Mouse (Mus musculus) kidney, postnatal 36 days (tissue): ENCODE data around the gene Kcnj11.

ENCODE experiments used
- DNase-seq, 2 experiments: peaks; one replicate each; pipeline ENCODE4 v3.0.0; 2021 to 2022; ENCODE audit warnings: mixed read lengths in 2 of 2

Kcnj11 gene

DNA sequence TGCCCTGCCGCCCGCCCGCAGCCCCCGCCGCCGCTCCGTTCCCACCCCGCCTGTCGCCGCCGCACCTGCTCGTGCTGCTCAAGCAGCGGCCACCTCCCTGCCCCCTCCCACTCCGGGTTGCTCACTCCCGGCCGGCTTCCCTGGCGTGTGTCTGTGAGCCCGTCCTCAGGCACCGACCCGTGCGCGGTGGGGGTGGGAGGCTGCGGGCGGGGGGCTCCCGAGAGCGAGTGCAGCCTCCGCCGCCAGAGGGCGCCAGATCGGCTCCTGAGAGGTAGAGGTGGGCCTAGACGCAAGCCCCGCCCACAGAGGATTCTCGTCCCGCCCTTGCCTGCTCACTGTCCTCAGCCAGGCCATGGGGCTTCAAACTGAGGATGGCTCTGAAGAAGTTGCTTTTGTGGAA, at the start of gene Kcnj11:
Kcnj11 (minus strand) TSS at position 202 of the 400 bp plus-strand sequence.
- peak; percentile 66 to 89 for DNase-seq

DNA sequence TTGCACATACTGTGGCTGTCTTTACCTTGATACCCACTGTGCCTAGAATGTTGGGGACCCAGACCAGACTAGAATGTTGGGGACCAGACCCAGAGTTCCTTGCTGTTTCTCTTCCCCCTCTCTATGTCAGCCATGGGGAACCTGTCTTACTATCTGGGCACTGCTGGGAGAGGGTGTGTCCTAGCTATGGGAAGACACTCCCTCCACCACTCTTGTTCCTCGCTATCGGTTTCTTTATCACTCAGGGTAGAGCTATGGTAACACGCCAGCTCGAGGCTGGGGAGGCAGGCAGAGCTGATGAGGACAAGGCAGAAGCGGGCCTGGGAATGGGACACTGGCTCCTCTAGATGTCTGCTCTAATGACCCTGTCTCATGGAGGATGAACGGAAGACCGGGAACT, 46.9 kb upstream of the Kcnj11 start:
- no peak for DNase-seq

DNA sequence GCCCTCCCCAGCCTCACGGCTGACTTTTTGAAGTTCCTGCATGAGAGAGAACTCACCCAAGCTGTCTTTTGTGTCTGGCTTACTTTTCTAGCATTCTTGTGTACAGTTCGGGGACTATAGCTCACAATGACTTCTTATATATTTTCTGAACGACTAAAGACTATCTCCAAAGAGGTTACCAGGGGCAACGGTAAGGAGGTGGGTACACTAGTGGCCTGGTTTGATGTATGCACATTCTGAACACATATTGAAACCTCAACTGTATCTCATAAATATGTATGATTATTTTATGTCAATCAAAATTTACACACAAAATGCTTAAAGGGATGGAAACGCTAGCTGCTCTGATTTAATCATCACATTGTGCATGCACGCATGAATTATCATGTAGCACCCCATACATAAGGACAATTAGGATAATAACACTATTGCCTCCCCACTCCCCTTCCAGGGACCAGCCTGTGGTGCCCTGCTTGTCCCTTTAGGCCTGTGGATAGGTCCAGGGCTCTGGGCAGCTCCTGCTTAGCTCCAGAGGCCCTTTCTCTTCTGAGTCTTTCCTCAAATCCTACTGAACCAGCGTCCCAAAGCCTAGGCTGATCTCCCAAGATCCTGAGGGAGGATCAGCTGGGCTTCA, 46.2 kb upstream of the Kcnj11 start:
- no peak for DNase-seq

DNA sequence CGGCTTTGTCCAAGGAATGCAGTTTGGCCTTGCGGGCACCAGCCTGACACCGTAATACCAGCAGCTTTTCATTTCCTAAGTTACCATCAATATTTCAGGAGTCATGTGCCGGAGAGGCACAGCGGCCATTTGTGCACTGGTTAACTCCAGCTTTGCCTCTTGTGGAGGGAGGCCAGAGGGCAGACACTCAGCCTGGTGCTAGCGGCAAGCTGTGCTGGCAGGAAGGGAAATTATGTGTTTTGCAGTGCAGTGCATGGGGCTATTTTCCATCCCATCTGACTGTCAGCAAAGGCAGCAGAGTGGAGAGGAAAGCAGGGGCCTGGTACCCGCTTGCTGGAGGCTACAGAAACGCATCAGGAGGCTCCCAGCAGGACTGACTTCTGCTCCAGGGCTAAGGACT, 43.5 kb upstream of the Kcnj11 start:
- no peak for DNase-seq

DNA sequence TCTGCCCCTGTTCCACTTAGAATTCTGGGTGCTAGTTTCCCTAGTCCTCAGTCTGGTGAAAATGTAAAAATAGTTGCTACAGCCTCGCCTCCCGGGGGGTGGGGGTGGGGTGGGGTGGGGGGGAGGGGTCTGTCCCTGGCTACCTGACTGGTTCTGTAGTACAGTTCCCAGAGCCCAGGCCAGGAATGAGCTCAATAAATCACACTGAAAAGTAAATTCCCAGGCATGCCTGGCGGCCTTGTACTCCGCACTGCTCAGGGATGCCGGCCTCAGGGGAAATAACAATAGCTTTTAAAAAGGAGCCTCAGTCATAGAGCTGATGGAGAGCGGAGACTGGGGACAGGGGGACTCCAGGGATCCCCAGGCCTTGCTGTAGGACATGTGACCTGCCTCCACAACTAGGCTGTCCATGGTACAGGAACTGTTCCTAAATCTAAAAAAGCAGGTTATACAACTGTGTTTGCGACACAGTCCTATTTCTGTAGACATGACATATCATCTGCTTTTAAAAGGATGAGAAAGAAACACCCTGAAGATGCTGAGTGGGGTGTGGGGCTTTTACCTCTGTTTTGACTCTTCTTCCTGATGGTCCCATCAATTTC, 37.9 kb upstream of the Kcnj11 start:
- no peak for DNase-seq

DNA sequence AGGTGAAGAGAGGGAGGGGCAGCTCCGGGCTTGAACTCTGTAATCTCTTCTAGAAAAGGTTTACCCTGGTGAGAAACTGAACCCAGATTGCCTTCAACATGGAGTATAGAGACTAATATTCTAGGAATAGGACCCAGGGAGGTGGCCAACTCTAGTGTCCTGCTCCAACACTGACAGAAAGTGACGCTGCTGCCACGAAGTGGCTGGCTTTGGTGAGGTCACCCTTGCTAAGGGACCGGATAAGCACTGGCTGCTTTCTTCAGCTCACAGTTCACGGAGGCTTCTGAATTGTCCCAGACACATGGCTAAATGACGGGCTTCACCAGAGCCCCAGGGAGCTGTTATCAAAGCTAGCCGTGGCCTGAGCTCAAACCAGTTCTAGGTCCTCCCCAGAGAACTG, 33.3 kb upstream of the Kcnj11 start:
- no peak for DNase-seq

DNA sequence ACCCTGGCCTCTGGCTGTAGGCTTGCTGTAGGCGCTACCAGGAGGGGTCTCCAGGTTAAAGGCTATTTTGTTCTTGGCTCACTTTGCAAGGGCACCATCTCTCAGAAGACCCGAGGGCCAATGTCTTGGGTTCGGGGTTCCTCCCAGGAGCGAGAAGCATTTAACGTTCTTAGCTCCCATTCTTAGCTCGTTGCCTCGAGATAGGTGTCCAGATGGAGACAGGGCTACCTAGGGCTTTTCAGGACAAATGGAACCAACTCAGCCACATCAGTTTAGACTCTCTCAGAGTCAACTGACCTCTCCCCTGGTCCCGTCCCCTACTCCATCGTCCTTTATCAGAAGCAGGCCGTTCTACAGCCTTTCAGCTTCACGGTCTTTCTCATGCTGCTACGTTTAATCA, 31.7 kb upstream of the Kcnj11 start:
- no peak for DNase-seq

DNA sequence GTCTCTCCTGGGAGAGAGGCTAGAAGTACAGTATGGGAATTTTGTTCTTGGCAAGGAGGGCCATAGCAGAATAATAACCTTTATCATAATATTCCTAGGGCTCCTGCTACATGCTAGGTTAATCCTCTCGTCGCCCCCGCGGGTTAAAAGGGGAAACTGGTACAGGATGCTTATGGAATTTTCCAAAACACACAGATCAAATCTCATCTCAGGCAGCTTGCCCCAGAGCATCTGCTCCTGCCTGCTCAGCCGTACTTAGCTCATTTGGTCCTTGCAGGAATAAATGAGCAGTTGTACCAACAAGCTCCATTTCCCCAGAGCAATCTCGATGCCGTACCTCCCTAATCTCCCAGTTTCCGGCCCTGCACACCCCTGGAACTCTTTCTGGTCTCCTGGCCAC, 31.2 kb upstream of the Kcnj11 start:
- DNase-seq = no peak

DNA sequence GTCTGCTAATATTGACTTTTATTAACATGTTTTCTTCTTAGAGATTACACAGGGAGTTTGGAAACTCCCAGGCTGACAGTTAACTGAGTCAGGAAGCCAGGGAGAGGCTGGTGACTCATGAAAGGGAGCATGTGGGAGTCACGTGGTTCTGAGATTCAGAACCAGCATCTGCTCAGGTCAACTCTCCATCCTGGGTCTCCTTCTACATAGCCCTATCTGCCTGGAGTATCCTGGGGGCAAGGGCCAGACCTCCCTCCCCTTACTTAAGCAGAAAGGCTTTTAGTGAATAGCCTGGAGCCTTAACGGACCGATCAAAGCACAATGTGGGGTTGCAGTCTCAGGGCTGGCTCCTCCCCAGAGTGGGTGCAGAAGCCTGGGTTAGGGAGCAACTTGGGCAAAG, 30.7 kb upstream of the Kcnj11 start:
- no peak for DNase-seq

DNA sequence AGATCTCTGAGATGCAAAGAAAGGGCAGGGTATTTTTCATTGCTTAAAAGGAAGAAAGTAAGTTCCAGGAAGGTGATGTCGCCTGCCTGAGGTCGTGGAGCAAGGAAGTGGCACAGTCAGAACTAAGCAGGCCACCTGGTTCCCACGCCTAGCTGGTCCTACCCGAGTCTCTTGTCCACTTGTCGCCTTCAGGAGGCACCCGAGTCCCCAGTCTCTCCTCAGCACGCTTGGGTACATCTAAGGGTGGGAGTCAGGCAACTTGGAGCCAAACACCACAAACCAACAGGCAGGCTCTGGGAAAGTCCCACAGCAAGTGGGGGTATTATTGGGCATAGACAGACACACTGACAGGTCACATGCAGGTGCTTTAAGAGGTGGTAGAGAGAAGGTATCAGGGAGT, 30.2 kb upstream of the Kcnj11 start:
- DNase-seq = no peak

DNA sequence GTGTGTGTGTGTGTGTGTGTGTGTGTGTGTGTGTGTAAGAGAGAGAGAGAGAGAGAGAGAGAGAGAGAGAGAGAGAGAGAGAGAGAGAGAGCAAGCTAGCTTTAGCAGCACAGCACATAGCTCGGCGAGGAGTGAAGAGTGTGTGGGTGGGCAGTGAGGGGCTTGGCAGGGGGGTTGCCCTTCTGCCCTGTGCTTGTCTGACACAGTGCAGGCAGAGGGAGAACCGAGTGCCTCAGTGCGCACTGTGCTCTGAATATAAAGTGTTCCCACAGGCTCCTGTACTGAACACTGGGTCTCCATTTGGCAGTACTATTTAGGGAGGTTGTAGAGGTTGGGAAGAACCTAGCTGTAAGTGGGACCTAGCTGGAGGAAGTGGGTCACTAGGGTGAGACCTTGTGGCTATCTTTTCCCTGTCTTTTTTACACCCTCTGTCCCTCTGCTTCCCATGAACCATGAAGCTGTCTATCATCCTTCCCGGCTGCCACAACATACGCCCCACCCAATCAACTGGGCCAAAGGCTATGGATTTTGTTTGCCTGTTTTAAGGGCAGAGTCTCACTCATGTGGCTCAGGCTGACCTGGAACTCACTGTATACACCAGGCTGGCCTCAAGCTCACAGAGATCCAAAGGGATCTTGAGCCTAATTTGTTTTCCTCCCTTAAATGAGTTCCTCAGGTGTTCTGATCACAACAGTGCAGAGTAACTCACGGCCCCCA, 29.1 kb upstream of the Kcnj11 start:
- no peak for DNase-seq

DNA sequence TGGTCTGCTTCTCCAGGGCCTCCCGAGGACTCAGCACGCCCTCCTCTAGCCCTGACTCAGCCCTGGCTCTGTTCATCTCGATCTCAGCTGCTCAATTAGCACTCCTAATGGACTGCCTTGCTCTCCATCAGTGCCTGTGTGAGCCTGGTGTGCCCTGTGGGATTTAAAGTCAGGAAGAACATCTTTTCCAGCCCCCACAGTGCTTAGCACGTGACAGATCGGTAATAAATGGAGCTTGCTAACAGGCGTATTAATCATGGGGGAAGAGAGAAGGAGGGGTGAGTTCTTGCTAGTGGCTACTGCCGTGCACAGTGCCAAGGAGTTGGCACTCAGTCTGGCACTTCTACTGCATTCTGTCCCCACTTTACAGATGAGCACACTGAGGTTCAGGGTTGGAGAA, 27.6 kb upstream of the Kcnj11 start:
- no peak for DNase-seq

DNA sequence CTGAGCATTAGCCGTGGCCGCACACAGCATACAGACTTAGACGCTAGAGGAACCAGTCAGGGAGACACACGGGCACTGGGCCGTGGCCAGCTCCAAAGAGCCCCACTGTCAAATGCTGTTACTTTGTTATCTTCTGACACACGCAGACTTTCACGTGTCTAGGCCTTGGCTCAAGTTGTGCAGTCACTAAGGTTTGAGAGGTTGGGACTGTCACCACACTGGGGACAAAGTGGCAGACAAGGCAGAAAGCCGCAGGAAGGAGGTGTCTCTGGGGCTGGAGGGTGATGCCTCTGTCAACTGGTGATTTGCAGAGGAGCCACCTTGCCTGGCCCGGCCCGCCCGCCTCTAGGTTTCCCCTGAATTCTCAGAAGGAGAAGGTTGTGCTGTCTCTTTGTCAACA, 24.8 kb upstream of the Kcnj11 start:
- DNase-seq = no peak

DNA sequence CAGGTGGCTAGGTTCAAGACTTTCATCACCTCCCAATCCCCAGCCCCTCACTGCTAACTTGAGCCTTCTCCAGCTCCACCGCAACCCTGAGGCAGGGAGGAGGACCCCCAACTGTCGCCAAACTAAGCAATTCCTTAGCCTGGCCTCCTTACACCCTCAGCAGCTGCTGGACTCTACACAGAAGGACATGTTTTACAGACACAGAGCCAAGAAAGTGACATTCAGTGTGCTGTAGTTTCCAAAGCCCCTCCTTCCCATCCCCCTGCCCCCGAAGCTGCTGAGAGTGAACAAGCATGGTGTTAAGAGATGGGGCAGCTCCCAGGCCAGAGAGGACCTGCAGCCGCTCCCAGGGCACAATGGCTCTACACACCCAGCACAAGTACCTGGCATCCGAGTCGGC, 23.9 kb upstream of the Kcnj11 start:
- DNase-seq = no peak

DNA sequence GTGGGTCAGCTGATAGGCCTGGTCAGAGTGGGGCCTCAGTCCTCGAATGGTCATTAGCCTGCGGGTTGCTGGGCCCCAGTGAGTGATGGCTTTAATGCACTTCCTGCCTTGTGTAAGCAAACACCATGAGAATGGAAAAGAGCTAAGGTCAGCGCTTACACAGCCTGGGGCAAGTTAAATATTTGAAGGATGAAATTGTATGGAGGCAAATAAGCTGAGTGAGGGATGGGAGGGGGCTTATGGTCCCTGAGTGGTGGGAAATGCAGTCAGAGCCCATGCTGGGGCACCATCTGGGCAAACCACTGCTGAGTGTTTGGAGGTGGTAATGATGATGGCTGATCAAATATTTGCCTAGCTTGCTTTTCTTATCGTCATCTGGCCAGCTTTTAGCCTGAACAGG, 22.4 kb upstream of the Kcnj11 start:
- no peak for DNase-seq

DNA sequence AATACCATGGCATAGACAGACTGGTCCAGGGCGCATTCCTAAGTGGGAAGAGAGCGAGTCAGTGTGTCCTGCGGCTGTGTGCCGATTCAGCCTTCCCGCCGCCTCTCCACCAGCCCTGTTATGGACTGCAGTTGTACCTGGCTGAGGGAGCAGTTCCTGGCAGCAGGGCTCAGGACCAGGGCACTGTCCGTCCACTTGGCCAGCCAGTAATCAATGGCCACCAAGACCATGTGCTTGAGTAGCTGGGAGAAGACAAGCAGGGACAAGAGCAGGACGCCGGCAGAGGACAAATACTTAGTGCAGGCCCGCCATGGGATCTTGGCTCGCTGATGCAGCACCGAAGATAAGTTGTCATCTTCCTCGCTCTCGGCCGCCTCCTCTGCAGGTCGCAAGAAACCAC, 16.5 kb upstream of the Kcnj11 start:
- no peak for DNase-seq

DNA sequence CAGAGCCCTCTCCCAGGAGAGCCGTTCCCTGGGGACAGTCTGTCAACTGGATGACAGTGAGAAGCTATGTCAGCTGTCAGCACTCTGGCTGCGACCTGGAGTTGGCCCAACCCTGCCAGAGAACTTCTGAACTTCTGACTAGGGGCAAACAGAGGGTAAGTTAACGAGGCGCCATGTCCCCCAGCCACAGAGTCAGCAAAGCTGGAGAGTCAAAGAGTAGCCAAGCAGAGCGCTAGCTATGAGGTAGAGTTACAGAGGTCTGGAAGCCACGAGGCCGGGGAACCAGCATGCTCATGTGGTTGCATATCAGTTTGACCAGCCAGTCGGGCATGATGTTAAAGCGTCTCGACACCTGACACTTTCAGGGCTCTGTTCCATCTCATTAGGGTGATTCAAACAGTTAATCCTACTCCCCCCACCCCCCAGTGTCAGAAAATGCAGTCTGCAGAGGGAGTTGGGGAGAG, 15.6 kb upstream of the Kcnj11 start:
- DNase-seq = no peak

DNA sequence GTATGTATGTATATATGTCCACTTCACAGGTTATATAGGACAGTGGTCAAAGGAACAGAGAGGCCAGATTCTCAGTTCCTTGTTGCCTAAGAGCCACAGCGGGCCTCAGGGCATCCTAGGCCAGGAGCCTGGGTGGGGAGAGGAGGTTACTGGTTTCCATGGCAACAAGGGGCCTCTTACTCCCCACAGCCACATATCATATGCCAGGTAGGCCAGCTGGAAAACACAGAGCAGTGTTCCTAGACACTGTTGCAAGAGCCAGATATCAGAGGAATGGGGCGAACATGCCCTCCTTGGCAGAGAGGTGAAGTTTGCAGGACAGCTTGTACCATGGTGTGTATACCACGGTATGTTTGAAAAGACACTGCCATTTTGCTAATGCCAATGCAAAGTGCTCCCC, 12.9 kb upstream of the Kcnj11 start:
- no peak for DNase-seq

DNA sequence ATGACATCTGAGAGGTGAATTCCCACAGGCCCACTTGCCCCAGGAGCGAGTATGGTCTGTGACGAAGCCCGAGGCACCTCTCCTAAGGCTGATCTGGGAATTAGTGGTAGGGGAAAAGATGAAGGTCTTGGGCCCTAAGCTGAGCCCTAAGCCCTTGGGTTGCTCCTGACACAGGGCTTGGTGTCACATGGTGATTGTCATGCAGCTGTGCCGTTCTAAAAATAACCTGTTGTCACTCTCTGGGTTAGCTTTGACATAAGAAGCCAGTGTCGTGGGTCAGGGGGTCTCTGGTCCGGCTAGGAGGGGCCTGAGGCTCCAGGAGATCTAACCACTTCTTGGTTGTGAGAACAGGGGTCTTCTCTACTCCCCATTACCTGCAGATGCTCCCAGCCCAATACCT, 11.4 kb upstream of the Kcnj11 start:
- DNase-seq = no peak

DNA sequence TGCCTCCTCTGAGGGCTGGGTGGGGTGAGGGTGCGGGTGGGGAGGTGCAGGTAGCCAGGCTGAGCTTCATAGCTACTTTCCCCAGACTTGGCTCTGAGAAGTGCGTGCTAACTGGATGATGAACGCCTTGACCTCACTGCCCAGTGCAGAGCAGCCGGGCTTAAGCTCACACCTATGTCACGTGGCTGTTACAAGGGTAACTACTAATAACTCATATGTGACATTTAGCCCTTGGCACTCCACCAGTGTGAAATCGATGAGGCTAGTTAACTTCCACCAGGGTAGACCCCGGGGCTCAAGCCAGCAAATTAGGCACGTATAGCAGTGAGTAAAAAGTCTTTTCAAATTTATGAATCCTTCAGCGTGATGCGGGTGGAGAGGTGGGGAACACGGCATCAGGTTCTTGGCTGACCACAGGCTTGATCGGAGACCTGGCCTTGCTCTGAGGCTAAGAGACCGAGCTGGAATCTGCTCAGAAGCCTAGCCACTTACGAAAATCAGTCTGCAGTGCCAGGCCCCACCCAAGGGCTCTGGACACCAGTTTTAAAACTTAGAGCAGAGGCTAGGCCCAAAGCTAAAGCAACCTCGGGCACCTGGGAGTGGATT, 10.8 kb upstream of the Kcnj11 start:
- DNase-seq = no peak

DNA sequence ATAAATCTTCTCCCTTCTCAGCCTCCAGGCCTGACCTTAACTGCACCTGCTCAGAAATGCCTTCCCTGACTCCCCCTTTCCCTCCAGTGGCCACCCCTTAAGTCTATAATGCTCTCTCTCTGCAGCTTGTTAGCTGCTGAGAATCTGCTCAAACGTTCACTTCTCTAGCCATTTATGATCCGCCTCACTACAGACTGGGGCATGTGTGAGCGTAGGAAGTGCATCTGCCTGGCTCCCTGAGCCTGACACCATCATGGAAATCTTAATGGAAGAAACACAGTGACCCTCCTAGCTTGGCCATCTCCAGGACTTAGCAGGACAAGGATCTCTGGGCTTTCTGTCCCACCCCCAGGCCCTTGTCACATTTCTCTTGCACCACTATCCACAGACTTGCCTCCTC, 9.5 kb upstream of the Kcnj11 start:
- DNase-seq = no peak

DNA sequence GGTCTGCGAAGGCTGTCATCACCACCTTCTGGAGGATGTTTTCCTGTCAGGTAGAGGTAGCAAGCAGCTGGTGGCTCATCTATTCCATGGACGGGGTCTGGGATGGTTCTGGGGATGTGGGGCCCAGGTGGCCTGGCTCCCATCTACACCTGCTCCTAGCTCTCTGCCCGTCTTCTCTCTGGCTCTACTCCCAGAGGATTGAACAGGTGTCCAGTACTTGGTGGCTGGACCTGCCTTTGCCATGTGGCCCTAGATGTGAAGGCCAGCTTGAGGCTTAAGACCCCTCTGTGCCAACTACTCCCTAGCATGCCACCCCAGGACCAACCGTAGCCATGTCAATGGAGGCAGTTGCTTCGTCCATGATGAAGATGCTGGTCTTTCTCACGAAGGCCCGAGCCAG, 4.9 kb upstream of the Kcnj11 start:
- DNase-seq = no peak

DNA sequence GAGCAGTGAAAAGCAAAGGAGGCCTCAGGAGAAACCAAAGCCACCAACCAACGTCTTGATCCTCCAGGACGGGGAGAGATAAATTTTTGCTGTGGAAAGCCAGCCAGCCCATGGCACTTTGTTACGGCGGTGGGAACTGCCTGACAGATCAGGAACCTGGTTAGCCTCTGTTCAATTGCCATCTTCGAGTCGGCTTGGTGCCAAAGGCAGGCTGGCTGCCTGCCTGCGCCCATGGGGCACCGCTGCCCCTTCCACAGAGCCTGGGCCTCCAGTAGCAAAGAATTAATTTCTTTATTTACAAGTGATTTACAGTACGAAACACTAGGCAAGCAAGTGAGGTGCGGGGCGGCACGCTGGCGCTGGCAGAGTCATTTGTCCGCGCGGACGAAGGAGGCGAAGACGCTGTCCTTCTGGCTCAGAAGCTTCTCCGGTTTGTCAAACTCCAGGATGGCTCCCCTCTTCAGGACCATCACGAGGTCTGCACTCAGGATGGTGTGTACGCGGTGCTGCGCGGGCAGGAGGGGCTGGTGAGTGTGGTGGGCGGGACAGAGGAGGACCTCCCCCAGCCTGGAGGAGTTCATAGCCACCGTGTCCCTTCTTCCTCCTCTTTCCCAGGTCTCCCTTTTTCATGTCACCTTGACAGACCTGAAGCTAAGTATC, 3.8 kb upstream of the Kcnj11 start:
- DNase-seq = no peak

DNA sequence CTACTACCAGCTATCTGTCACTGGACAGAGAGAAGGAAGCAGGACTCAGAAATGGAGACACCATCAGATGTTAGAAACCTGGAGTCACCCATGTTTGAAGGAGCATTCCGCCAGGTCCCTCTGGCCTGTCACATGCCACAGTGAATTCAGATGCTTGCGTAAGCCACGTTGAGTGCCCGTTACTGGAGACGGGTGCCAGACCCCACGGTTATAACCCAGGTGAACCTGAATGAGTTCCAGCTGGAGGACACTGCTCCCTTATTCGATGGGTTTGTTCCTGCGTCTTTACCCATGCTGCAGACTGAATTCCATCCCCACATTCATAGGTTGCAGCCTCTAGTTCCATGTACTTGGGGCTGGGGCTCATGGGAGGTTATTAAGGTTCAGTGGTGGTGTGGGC, 3.2 kb upstream of the Kcnj11 start:
- no peak for DNase-seq
